Mouse (Mus musculus) cerebellum, postnatal 25 days (tissue): ENCODE data around the gene Spata33.
A peak's percentile ranks its signal among the peaks of the same experiment; 100 is the strongest.
"Not testable (repeated sequence)": the region's sequence is repeated elsewhere in the genome, so short reads cannot be mapped to it uniquely, and the experiment has no call there.

Source experiments
- DNase-seq, 2 experiments: peaks; one replicate each; pipeline ENCODE4 v3.0.0; 2021; ENCODE audit warnings: mixed read lengths in 2 of 2

Spata33 gene

DNA sequence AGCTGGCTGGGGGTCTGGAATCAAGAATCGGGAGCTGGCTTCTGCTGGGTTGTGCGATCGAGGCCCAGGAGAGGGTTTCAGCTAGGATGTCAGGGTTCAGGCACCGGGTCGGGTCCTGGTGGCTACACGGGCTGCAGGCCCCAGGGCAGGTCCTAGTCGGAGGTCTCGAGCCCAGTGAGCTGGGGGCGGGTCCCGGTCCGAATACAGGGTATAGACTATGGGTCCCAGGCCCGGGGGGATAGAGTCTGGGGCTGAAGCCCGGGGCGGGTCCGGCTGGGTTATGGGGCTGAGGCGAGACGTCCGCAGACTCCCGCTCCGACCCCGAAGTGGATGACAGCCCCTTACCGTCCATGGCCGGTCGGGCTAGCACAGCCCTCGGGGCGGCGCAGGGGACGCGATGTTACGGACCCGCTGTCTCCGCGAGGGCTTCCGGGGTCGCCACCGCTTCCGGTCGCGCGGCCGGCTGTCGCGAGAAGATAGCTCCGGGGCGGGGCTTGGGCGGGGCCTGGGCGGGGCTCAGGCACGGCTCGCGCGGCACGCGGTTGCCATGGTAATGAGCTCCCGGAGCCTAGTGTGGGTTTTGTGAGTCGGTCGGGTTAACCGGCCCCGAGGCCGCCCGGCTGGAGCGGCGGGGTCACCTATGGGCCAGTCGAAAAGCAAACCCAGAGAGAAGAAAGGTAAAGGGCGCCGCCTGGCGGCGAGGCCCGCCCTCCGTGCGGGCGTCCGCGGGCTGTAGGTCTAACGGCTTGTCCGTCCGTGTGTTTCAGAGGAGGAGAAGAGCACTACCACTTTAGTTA is at the start of gene Spata33, which contains the start of gene Chmp1a:
TSS of gene Spata33 (plus strand) at position 512 of the 797 bp plus-strand sequence.
TSS of gene Chmp1a (minus strand) at position 443 of the 797 bp plus-strand sequence.
- peak; percentile 89 to 93 for DNase-seq

DNA sequence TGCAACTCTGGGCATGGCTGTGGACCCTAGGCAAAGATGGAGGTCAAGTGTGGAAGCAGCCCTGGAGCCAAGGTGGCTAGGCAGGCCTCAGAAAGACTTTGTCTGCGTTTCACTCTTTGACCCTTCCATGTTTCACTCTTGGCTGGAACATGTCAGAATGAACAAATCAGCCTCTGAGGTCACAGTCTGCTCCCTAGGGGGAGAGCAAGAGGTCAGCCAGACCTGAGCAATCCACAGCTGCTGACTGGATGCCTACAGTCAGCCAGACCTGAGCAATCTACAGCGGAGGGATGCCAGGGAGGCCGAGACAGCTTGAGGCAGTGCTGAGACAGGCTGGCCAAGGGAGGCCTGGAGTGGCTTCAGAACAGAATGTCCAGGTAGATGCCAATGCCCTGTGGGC is 31.2 kb upstream of the Spata33 start:
- no peak for DNase-seq

- no peak for DNase-seq
These were observed 26.8 kb upstream of the Spata33 start, which contains the start of gene Dpep1 for GRCm38 (mm10) chr8:123185566-123186409. Gene Dpep1 (plus strand): TSS chr8:123186242.

GRCm38 (mm10) chr8:123188006-123188405 is 24.6 kb upstream of the Spata33 start:
- no peak for DNase-seq

DNA sequence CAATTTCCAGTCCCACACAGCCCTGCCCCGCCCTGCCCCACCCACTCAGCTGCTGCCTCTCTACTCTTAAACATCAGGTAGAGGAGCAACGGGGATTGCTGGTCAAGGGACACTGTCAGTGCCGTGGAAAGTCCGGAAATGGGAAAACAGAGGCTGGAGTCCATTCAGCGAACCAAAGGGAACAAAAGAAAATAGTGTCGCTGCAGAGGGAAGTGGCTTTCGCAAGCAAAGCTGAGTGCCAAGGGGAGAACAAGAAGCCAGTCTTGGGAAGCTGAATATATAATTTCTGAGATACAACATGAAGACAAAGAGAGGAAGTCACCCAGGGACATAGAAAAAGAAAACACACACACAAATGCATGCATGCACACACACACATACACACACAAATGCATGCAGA is 23.8 kb upstream of the Spata33 start:
- DNase-seq = no peak

DNA sequence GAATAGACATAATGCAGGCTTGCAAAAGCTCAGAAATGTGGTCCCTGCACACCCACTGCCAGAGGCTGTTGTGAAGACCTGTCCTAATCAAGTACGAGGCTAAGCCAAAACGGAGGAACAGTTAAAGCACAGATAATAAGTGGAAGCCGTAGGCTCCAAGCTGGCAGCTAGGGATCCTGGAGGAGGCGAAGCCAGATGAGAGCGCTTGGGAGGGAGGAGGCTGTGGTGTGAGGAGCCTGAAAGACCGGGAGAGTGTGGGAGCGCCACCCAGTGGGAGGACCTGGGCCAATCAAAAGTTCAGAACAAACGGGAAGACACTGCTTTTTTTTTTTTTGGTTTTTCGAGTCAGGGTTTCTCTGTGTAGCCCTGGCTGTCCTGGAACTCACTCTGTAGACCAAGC is 22.0 kb upstream of the Spata33 start:
- peak; percentile 60 to 81 for DNase-seq

DNA sequence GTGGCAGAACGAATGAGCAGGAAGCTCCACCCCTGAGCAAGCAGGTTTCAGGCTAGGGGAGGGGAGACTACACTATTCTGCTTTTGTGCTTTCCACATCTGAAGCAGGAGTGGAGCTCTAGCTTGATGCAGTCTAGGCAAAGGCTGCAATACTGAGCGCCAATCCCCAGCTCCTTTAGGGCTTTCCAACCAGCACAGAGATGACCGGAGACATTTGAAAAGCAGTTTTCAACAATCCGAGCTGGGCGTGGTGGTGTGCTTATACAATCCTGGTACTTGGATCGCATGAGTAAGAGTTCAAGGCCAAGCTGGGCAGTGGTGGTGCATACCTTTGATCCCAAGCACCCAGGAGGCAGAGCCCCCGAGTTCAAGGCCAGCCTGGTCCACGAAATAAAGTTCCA is 20.7 kb upstream of the Spata33 start:
- DNase-seq = no peak

- no peak for DNase-seq
These were observed 18.9 kb upstream of the Spata33 start for GRCm38 (mm10) chr8:123193771-123194170.

DNA sequence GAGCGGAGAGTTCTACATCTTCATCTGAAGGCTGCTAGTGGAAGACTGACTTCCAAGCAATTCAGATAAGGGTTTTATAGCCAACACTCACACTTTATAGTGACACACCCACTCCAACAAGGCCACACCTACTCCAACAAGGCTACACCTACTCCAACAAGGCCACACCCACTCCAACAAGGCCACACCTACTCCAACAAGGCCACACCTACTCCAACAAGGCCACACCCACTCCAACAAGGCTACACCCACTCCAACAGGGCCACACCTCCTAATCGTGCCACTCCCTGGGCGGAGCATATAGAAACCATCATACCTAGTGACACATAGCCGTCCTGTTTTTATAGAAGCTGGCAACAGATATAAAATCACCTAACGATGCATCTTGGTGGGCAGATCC is 15.6 kb upstream of the Spata33 start:
- not testable (repeated sequence) for DNase-seq

- peak in 1 of 2 experiments; percentile 1 for DNase-seq
These were observed 12.8 kb upstream of the Spata33 start for GRCm38 (mm10) chr8:123199864-123200263.

GRCm38 (mm10) chr8:123202288-123202687 is 10.3 kb upstream of the Spata33 start:
- DNase-seq = peak; percentile 71 to 85

GRCm38 (mm10) chr8:123203571-123203970 is 9.1 kb upstream of the Spata33 start:
- no peak for DNase-seq

DNA sequence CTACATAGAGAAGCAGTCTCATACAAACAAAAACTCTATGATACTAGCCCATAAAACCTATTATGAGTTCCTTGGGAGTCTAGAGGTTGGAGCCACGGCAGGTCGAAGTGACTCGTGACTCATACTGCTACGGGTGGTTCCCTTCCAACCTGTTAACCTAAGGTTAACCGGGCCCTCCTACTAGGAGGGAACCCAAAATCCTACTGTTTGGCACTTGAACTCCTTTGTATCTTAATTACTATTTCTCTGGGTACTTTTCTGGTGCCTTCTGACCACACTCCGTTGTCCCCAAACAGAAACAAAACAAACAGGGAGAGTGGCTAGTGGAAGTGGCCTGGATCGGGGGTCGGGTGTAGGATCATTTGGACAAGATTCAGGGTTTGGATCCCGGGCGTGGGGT is 756 bp upstream of the Spata33 start:
- DNase-seq = no peak

DNA sequence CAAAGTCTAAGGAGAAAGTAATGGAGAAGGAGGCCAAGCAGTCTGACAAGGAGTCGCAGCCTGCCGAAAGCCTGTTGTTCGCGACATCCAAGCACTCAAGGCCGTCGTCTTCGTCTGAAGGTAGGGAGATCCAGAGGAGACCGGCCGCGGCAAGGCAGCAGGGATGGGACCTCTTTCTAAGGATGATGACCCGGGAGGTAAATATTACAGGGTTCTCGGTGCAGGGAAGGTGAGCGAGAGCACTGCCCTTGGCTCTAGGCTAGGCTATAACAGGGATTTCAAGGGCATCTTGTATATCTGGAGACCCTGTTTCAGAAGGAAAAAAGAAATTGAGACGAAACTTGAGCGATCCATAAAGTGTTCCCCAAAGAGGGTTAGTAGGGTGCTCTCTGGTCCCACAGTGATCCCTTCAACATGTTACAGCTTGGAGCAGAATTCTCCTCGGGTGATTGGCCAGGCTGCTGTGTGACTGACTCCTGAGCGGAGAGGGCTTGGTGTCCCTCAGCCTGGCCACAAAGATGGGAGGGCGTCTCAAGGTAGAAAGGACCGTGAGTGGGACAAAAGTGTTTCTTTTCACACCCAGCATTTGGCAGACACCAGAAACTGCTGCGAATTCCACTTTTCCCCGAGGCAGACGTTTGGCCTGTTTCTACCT is 613 bp downstream of the Spata33 start:
- DNase-seq = no peak

- no peak for DNase-seq
These were observed 2.8 kb downstream of the Spata33 start for GRCm38 (mm10) chr8:123215430-123215829.

- DNase-seq = no peak
These were observed 8.3 kb downstream of the Spata33 start for GRCm38 (mm10) chr8:123220917-123221316.

DNA sequence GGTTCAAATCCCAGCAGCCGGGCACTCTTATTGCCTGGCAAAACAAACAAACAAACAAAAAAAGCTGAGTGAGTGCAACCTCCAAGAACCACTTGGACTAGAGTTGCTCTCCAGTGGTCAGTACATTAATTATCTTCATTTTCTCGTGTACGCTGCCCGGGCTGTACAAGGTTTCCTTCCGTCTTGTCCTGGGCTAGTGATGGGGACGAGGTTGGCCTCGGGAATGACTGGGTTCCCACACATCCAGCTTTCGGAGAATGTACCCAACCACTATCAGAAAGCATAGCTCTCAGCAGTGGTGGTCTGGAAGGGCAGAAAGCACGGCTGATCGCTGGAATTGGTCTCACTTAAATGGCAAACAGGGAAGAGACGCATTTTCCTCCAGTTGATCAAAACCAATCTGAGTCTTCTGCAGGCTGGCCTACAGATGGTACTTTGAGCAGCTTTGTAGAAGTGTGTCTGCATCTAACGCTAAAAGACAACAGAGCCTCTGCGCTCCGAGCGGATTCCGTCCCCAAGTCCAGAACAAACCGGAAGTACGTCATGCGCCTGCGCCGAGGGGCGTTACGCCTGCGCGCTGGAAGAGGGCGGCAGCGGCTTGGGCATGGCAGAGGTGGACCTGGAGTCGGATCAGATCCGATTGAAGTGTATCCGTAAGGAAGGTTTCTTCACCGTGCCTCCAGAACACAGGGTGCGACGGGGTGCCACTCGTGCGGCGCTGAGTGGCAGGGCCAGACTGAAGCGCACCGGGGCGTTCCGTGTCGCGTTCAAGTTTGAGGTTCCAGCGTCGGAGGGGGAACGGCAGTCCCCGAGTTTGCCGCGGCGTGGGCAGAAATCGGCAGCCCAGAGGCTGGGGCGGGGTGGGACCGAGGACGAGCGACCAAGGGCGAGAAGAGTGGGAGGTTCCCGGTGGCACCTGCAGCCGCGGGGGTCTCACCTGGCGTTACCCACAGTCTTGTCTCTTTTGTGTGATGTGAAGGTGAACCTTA is 11.9 kb downstream of the Spata33 start, which contains the start of gene Cdk10:
TSS of gene Cdk10 (plus strand) at position 565 of the 989 bp plus-strand sequence.
- peak; percentile 95 to 97 for DNase-seq

GRCm38 (mm10) chr8:123228416-123228815 is 15.8 kb downstream of the Spata33 start:
- no peak for DNase-seq

GRCm38 (mm10) chr8:123230326-123230725 is 17.7 kb downstream of the Spata33 start:
- not testable (repeated sequence) for DNase-seq

DNA sequence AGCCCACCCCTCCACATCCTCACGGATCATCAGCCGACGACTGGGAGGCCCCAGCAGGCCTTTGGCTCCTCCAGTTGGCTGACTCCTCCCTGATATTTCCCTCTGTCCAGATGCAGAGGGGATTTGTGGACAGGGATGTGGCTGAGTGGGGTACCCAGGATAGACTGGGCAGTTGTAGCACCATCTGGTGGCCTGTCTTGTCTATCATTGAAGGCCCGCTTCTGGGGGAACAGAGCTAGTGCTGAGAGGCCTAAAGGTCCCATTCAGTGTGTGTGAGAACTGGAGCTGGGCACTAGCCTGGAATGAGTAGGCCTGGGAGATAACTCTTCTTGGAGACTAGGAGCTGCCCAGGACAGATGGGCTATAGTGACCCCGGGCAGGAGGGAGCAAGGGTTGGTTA is 19.1 kb downstream of the Spata33 start:
- DNase-seq = no peak

- DNase-seq = no peak
These were observed 19.9 kb downstream of the Spata33 start for GRCm38 (mm10) chr8:123232553-123232952.

DNA sequence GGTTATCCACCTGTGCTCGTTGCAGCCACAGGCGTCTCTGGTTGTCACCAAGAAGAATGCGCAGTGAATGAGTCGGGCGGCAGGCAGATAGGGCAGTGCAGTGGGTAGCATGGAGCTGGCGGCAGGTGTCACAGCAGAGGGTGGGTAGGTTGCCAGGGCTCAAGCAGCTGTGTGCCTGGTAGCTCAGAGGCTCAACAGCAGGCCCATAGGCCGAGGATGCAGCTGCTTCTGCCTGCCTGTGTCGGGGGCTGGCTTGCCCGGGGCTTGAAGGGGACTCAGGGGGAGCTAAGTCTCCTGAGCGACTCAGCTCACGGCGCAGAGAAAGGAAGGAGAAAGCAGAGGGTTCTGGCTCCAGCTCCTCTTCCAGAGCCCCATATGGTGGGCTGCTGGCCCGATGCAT is 20.7 kb downstream of the Spata33 start:
- DNase-seq = no peak
